Mouse (Mus musculus) lung, embryonic 15.5 days (tissue): Measurements from ENCODE around the gene Kcnj16. TPM values are rescaled to one million over a fixed set of nuclear protein-coding genes. Genes with fewer than 3 reads are reported as not detected.

Source experiments
- ATAC-seq: fragments of 200-750 bp; cut with Nextera tagmentation; 2 replicates; pipeline ENCODE4 v1.8.0; 2017; ENCODE audit warnings: moderate number of reproducible peaks, borderline replicate concordance; ENCODE audit not compliant: low FRiP score, low TSS enrichment; ENCODE audit errors: extremely low read depth
- H3K27ac ChIP-seq: fragments of 300-500 bp; sonication (generic); 2 replicates; pipeline ENCODE4 v1.5.1; 2015; ENCODE audit warnings: moderate library complexity, mild to moderate bottlenecking, inconsistent platforms
- H3K27me3 ChIP-seq: fragments of 300-500 bp; sonication (generic); 2 replicates; pipeline ENCODE4 v1.6.1; 2015; ENCODE audit warnings: inconsistent platforms
- H3K36me3 ChIP-seq: fragments of 300-500 bp; sonication (generic); 2 replicates; pipeline ENCODE4 v1.6.1; 2015; ENCODE audit warnings: inconsistent platforms
- H3K4me1 ChIP-seq: fragments of 300-500 bp; sonication (generic); 2 replicates; pipeline ENCODE4 v1.6.1; 2015; ENCODE audit warnings: inconsistent platforms
- H3K4me2 ChIP-seq: fragments of 300-500 bp; sonication (generic); 2 replicates; pipeline ENCODE4 v1.6.1; 2015; ENCODE audit warnings: inconsistent platforms, mild to moderate bottlenecking, moderate library complexity
- H3K4me3 ChIP-seq: fragments of 300-500 bp; sonication (generic); 2 replicates; pipeline ENCODE4 v1.5.1; 2015; ENCODE audit warnings: mild to moderate bottlenecking, inconsistent platforms
- H3K9ac ChIP-seq: fragments of 300-500 bp; sonication (generic); 2 replicates; pipeline ENCODE4 v1.6.1; 2015; ENCODE audit warnings: inconsistent platforms
- H3K9me3 ChIP-seq: fragments of 300-500 bp; sonication (generic); 2 replicates; pipeline ENCODE4 v1.6.1; 2016; ENCODE audit warnings: inconsistent platforms
- WGBS: fragments of 180-500 bp; shearing (Covaris S2); methylation state at CpG from one replicate; pipeline ENCODE4 v1.1.7; 2015; 5-methylcytosine and 5-hydroxymethylcytosine counted together
- polyA plus RNA-seq: library from polyadenylated mRNA; unstranded; fragments of >200 nt; fragmentation: Nextera tagmentation; extraction: Ambion mirVana; gene quantifications from 2 replicates; pipeline ENCODE4 v1.2.1, GENCODE M21; 2015

Kcnj16 gene
- polyA plus RNA-seq, 1 experiment from 2014 or later: not detected

- WGBS: 77% methylated on average over 9 of the region's 9 CpGs
- Histone ChIP-seq H3K36me3 (no peaks in the 10 kb centered on the region), H3K4me3 (no peak overlapping the region), H3K27ac (no peak overlapping the region), H3K9ac (no peak overlapping the region), H3K9me3 (no peaks in the 10 kb centered on the region), H3K4me2 (no peak overlapping the region), H3K27me3 (no peaks in the 10 kb centered on the region), H3K4me1 (no peaks in the 10 kb centered on the region)
- ATAC-seq: no peak
These were observed 29.4 kb downstream of the Kcnj16 start for GRCm38 (mm10) chr11:110997211-110997610.

DNA sequence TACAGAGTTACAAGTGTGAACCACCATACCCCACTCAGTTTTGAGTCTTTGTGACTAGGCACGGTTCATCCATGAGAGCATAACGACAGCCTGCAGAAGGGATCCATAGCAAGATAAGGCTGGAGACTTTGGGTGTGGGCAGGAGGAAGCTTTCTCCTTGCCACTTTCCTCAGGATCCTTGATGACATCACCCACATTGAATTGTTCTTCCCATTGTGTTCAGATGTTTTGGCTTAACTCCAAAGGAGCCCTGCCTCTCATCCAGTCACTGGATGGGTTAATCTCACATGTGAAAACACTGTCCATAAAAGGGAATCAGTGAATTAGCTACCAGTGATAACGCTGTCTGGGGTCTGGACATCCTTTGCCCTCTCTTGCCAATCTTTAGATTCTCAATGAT lies 37.3 kb downstream of the Kcnj16 start:
- Histone ChIP-seq H3K27me3 (no peaks in the 10 kb centered on the region), H3K4me2 (no peak overlapping the region), H3K36me3 (no peaks in the 10 kb centered on the region), H3K4me3 (no peak overlapping the region), H3K27ac (no peak overlapping the region), H3K4me1 (no peaks in the 10 kb centered on the region), H3K9me3 (no peaks in the 10 kb centered on the region), H3K9ac (no peak overlapping the region)
- no peak for ATAC-seq
- WGBS: 62% methylated on average over 3 of the region's 3 CpGs

DNA sequence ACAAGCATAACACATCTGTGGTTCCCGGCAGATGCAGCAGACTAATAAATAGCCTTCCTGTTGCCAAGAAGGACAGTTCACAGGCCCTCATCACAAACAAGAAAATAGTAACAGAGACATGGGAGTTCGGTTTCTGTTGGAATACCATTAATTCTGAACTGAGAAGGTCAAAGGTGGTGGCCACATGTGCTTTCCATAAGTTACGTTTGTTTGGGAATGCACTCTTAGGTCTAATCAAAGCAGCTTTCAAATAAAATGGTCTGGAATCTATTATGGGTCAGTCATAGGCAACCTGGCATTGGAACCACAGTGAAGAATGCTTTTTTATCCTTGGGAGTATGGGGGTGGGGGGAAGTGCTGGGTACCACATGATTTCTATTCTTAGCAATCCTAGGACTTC lies 41.6 kb downstream of the Kcnj16 start:
- Histone ChIP-seq H3K9me3 (no peaks in the 10 kb centered on the region), H3K36me3 (no peaks in the 10 kb centered on the region), H3K4me1 (no peaks in the 10 kb centered on the region), H3K4me3 (no peak overlapping the region), H3K27me3 (no peaks in the 10 kb centered on the region), H3K27ac (no peak overlapping the region), H3K4me2 (no peak overlapping the region), H3K9ac (no peak overlapping the region)
- no peak for ATAC-seq
- WGBS: 45% methylated on average over 3 of the region's 3 CpGs

GRCm38 (mm10) chr11:111016206-111016605 lies 48.4 kb downstream of the Kcnj16 start:
- no peaks in the 10 kb centered on the region for H3K27me3 ChIP-seq
- H3K9ac ChIP-seq: no peak overlapping the region
- no peaks in the 10 kb centered on the region for H3K9me3 ChIP-seq
- ATAC-seq: no peak
- 88% methylated on average over 3 of the region's 3 CpGs for WGBS
- no peaks in the 10 kb centered on the region for H3K4me1 ChIP-seq
- no peaks in the 10 kb centered on the region for H3K36me3 ChIP-seq
- H3K4me3 ChIP-seq: no peak overlapping the region
- H3K27ac ChIP-seq: no peak overlapping the region
- no peak overlapping the region for H3K4me2 ChIP-seq

- Histone ChIP-seq H3K4me3 (no peak overlapping the region), H3K4me1 (no peaks in the 10 kb centered on the region), H3K27me3 (no peaks in the 10 kb centered on the region), H3K4me2 (no peak overlapping the region), H3K9ac (no peak overlapping the region), H3K36me3 (no peaks in the 10 kb centered on the region), H3K27ac (no peak overlapping the region), H3K9me3 (no peaks in the 10 kb centered on the region)
- WGBS: 44% methylated on average over 2 of the region's 2 CpGs
- ATAC-seq: no peak
These were observed 52.4 kb downstream of the Kcnj16 start for GRCm38 (mm10) chr11:111020211-111020610.

- H3K9ac ChIP-seq: no peak overlapping the region
- ATAC-seq: no peak
- 73% methylated on average over 8 of the region's 8 CpGs for WGBS
These were observed 54.9 kb downstream of the Kcnj16 start for GRCm38 (mm10) chr11:111022681-111023281.

DNA sequence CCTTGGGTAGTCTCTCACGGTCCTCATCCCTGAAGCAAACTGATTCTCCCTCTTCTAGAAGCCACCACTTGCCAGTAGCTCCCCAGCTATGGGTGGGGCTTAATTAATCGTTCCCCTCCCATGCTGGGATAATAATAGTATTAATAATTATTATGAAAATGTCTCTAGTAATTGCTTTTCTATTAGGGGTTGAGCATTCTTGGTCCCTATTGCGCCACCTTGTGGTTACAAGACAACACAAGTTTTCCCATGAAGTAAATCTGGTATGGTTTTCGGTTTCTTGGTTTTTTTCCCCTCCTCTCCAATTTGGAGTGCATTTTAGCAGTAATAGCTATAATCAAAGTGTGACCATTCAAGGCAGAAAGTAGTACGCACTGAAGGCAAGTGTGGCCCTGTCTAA lies 74.3 kb downstream of the Kcnj16 start:
- no peaks in the 10 kb centered on the region for H3K4me1 ChIP-seq
- 43% methylated on average over 5 of the region's 5 CpGs for WGBS
- no peak overlapping the region for H3K4me3 ChIP-seq

More at GRCm38 (mm10) chr11:111022681-111023281, 54.9 kb downstream of the Kcnj16 start:
- no peaks in the 10 kb centered on the region for H3K36me3 ChIP-seq
- H3K4me2 ChIP-seq: no peak overlapping the region
- no peaks in the 10 kb centered on the region for H3K4me1 ChIP-seq
- no peaks in the 10 kb centered on the region for H3K27me3 ChIP-seq
- no peaks in the 10 kb centered on the region for H3K9me3 ChIP-seq
- H3K4me3 ChIP-seq: no peak overlapping the region
- H3K27ac ChIP-seq: no peak overlapping the region

GRCm38 (mm10) chr11:111043298-111043697 lies 75.5 kb downstream of the Kcnj16 start:
- H3K4me3 ChIP-seq: no peak overlapping the region
- ATAC-seq: no peak
- H3K36me3 ChIP-seq: no peaks in the 10 kb centered on the region
- no peak overlapping the region for H3K4me2 ChIP-seq
- WGBS: 88% methylated on average over 4 of the region's 4 CpGs
- no peak overlapping the region for H3K9ac ChIP-seq
- H3K9me3 ChIP-seq: no peaks in the 10 kb centered on the region
- no peak overlapping the region for H3K27ac ChIP-seq
- no peaks in the 10 kb centered on the region for H3K27me3 ChIP-seq
- H3K4me1 ChIP-seq: no peaks in the 10 kb centered on the region

More for the DNA sequence above, 74.3 kb downstream of the Kcnj16 start:
- Histone ChIP-seq H3K27ac (no peak overlapping the region), H3K27me3 (no peaks in the 10 kb centered on the region), H3K9ac (no peak overlapping the region), H3K36me3 (no peaks in the 10 kb centered on the region), H3K4me2 (no peak overlapping the region), H3K9me3 (no peaks in the 10 kb centered on the region)
- ATAC-seq: no peak

GRCm38 (mm10) chr11:111054252-111054651 lies 86.4 kb downstream of the Kcnj16 start:
- WGBS: 76% methylated on average over 3 of the region's 3 CpGs
- H3K27ac ChIP-seq: no peak overlapping the region
- no peak overlapping the region for H3K9ac ChIP-seq
- H3K9me3 ChIP-seq: no peaks in the 10 kb centered on the region
- no peak overlapping the region for H3K4me3 ChIP-seq
- no peak for ATAC-seq
- H3K27me3 ChIP-seq: no peaks in the 10 kb centered on the region
- no peaks in the 10 kb centered on the region for H3K4me1 ChIP-seq
- H3K36me3 ChIP-seq: no peaks in the 10 kb centered on the region
- no peak overlapping the region for H3K4me2 ChIP-seq

DNA sequence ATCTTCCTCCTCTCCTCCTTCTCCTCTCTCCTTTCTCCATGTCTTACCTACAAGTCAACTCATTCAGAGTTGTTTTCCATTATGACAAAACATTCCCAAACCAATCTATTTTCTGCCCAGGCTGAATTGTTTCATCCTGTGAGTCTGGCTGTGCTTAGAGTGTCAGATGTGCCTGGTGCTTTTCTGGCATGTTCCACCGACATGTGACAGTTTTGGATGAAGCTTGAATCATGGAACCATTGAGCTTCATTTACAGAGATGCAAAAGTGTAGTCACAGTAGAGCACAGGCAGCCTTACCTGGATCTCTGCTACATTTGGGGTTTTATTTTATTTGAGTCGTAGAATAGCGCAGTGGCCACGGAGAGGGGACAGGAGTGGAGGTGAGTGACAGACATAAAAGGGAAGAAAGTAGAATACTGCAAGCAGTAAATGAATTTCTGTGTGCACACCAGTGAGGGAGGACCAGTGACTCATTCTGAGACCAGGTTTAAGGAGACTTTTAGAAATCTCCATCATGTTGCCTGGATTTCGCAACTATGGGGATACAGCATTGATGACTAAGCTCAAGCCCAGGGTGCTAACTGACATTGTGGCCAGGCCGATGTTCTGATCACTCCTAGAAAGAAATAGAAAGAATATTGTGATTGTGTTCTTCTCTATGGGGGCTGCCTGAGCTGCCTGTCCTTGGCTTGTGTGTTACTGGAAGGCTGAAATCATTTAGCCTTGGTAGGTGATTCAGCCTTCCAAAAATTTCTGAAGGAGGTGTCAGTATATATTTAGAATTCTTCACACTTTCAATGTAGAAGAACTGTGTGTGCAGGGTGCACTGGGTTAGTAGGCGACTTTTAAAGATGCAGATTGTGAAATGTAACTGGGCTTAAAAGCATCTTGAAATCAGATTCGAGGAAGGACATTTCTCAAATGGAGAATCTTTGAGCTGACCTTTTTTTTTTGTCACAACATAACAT lies 87.3 kb downstream of the Kcnj16 start:
- Histone ChIP-seq H3K27ac (no peak overlapping the region), H3K27me3 (no peaks in the 10 kb centered on the region), H3K9ac (no peak overlapping the region), H3K4me2 (no peak overlapping the region), H3K9me3 (no peaks in the 10 kb centered on the region), H3K4me3 (no peak overlapping the region), H3K4me1 (no peaks in the 10 kb centered on the region), H3K36me3 (no peaks in the 10 kb centered on the region)
- WGBS: 86% methylated on average over 8 of the region's 8 CpGs
- no peak for ATAC-seq

DNA sequence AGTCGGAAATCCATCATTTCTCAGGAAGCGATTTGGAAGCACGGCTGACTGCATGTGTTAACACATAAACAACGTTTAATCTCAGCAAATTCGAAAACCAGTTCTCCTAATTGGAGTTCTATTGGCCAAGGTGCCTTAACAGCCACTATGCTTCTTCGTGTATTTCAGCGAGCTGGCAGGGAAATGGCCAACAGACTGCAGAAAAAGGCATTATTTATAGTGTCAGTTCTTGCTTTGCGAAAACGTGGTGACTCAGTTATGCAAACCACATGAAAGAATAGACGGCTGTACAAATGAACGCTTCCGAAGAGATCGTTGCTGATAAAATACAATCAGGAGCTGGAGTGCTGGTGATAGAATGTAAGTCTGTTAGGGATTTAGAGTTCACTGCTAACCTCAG lies 88.2 kb downstream of the Kcnj16 start:
- WGBS: 54% methylated on average over 13 of the region's 13 CpGs
- Histone ChIP-seq H3K4me3 (no peak overlapping the region), H3K27me3 (no peaks in the 10 kb centered on the region), H3K4me2 (no peak overlapping the region), H3K9ac (no peak overlapping the region), H3K4me1 (no peaks in the 10 kb centered on the region), H3K36me3 (no peaks in the 10 kb centered on the region), H3K9me3 (no peaks in the 10 kb centered on the region), H3K27ac (no peak overlapping the region)
- ATAC-seq: no peak

- H3K27me3 ChIP-seq: no peaks in the 10 kb centered on the region
- no peak for ATAC-seq
- WGBS: 92% methylated on average over 4 of the region's 4 CpGs
These were observed 89.6 kb downstream of the Kcnj16 start for GRCm38 (mm10) chr11:111057435-111057834.

More at GRCm38 (mm10) chr11:111057435-111057834, 89.6 kb downstream of the Kcnj16 start:
- Histone ChIP-seq H3K9ac (no peak overlapping the region), H3K9me3 (no peaks in the 10 kb centered on the region), H3K4me2 (no peak overlapping the region), H3K36me3 (no peaks in the 10 kb centered on the region), H3K4me3 (no peak overlapping the region), H3K4me1 (no peaks in the 10 kb centered on the region), H3K27ac (no peak overlapping the region)
